Mouse (Mus musculus) urinary bladder, postnatal 0 days (tissue): Measurements from ENCODE around the gene Afap1. TPM values are rescaled to one million over a fixed set of nuclear protein-coding genes. Genes with fewer than 3 reads are reported as not detected.

Experiments
- polyA plus RNA-seq: library from polyadenylated mRNA; unstranded; fragments of >200 nt; fragmentation: Nextera tagmentation; extraction: Ambion mirVana; gene quantifications from 2 replicates; pipeline ENCODE4 v1.2.1, GENCODE M21; 2015

Afap1 gene
- polyA plus RNA-seq, result 30.3 and 42.7 TPM in 2 replicates

GRCm38 (mm10) chr5:35893093-35893804 lies at the start of gene Afap1:
Gene Afap1 (plus strand): TSS chr5:35893319.

Other genes with a start within 250 kb of the Afap1 start
- gene Htra3, start 213.5 kb upstream of the Afap1 start, polyA plus RNA-seq, result 91.3 and 96.8 TPM in 2 replicates
- gene Sh3tc1, start 153.3 kb upstream of the Afap1 start, polyA plus RNA-seq, result 3.8 and 6.4 TPM in 2 replicates
- gene Ablim2, start 135.4 kb upstream of the Afap1 start, polyA plus RNA-seq, result 0.33 and 0.46 TPM in 2 replicates